Mouse (Mus musculus): ENCODE results near the gene Ttbk1.
"Not testable (repeated sequence)": the region's sequence is repeated elsewhere in the genome, so short reads cannot be mapped to it uniquely, and the experiment has no call there.

Ttbk1 gene

GRCm38 (mm10) chr17:46487431-46487830, at the start of gene Ttbk1:
TSS of gene Ttbk1 (minus strand) at chr17:46487675.
- peak; percentile 66 for DNase-seq

- peak; percentile 84 for DNase-seq
Measured at GRCm38 (mm10) chr17:46525579-46526307, 38.3 kb upstream of the Ttbk1 start.

- no peak for DNase-seq
Measured at GRCm38 (mm10) chr17:46525065-46525464, 37.6 kb upstream of the Ttbk1 start.

GRCm38 (mm10) chr17:46521963-46522668, 34.6 kb upstream of the Ttbk1 start:
- DNase-seq: peak; percentile 35

GRCm38 (mm10) chr17:46521174-46521573, 33.7 kb upstream of the Ttbk1 start:
- DNase-seq: no peak

- DNase-seq: peak; percentile 44
Measured at GRCm38 (mm10) chr17:46520385-46520979, 33.0 kb upstream of the Ttbk1 start.

GRCm38 (mm10) chr17:46519971-46520370, 32.5 kb upstream of the Ttbk1 start:
- DNase-seq: no peak

GRCm38 (mm10) chr17:46513329-46513728, 25.9 kb upstream of the Ttbk1 start:
- DNase-seq: no peak

GRCm38 (mm10) chr17:46511059-46511710, 23.7 kb upstream of the Ttbk1 start:
- peak; percentile 68 for DNase-seq

- no peak for DNase-seq
Measured at GRCm38 (mm10) chr17:46505617-46506016, 18.1 kb upstream of the Ttbk1 start.

GRCm38 (mm10) chr17:46503847-46504638, 16.6 kb upstream of the Ttbk1 start:
- no peak for DNase-seq

- DNase-seq: no peak
Measured at GRCm38 (mm10) chr17:46502775-46503174, 15.3 kb upstream of the Ttbk1 start.

GRCm38 (mm10) chr17:46497956-46498355, 10.5 kb upstream of the Ttbk1 start:
- DNase-seq: no peak

- peak; percentile 94 for DNase-seq
Measured at GRCm38 (mm10) chr17:46496623-46497434, 9.4 kb upstream of the Ttbk1 start, which contains the start of gene Dnph1. TSS of gene Dnph1 (plus strand) at chr17:46496711.

- not testable (repeated sequence) for DNase-seq
Measured at GRCm38 (mm10) chr17:46496081-46496480, 8.6 kb upstream of the Ttbk1 start.

- DNase-seq: no peak
Measured at GRCm38 (mm10) chr17:46495486-46495885, 8.0 kb upstream of the Ttbk1 start.

- DNase-seq: peak; percentile 22
Measured at GRCm38 (mm10) chr17:46486995-46487394, 480 bp downstream of the Ttbk1 start.

GRCm38 (mm10) chr17:46484461-46484875, 3.0 kb downstream of the Ttbk1 start:
- DNase-seq: no peak

GRCm38 (mm10) chr17:46484021-46484431, 3.4 kb downstream of the Ttbk1 start:
- DNase-seq: peak; percentile 58

- DNase-seq: peak; percentile 80
Measured at GRCm38 (mm10) chr17:46483561-46484001, 3.9 kb downstream of the Ttbk1 start.

- DNase-seq: no peak
Measured at GRCm38 (mm10) chr17:46477286-46477685, 10.2 kb downstream of the Ttbk1 start.

Data from embryo, embryonic 11 days (tissue).